Mouse (Mus musculus) ES-Bruce4 (cell line): ENCODE results near the gene Pglyrp3.

Experiments
- CTCF ChIP-seq: IDR thresholded peaks from one replicate; pipeline ENCODE4 v1.8.1; 2011; ENCODE audit warnings: low read depth, low read length
- EP300 ChIP-seq: IDR thresholded peaks from 2 replicates; pipeline ENCODE4 v1.6.1; 2011; ENCODE audit warnings: low read depth, low read length; ENCODE audit not compliant: insufficient read depth

DNA sequence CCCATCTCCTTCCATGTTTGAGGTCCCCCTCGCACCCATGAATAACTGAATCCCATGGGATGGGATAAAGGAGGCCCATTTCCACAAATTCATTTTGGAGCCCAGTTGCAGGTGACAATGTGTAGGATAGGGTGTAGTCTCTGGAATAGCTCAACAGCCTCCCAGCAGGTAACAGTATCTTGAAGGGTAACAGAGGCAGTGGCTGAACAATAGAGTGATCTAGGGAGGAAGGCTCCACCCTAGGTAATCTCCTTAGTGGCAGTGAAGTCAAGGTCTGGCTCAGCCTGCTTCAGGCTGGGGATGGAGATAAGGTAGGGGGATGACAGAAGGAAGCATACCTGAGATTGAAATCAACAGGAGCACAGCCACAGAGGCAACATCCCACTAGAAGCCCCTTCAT lies 3.4 kb upstream of the Pglyrp3 start:
- TF ChIP-seq CTCF (no peak), EP300 (no peak)
